Comparison of ENCODE assay signal across 17 mouse cellular contexts in genomic region chr4:150351419-150352075, GRCm38 (mm10).
DNase-seq lines count a peak whose midpoint lies in the region; ATAC-seq and TF ChIP-seq lines count a peak whose summit lies in the region.
"Had no signal": no experiment of that assay in that cellular context is flagged by ENCODE, and none has a peak within 500 bp of the region (broad histone marks: within the 10 kb centered on the region; RNA-seq: fewer than 3 reads in every experiment).

No protein-coding gene starts in this region.

- H3K9me3 ChIP-seq in stomach, postnatal 0 days (ENCODE audit: control insufficient read depth, low read length), result no peaks in the 10 kb centered on the region
- H3K9me3 ChIP-seq: forebrain, embryonic 15.5 days; heart, embryonic 10.5 days had no signal

- peak; percentile 33 for DNase-seq in embryo, embryonic 10 days (ENCODE audit: low spot score)
- no peak for DNase-seq in embryo, embryonic 11 days
- peak; percentile 36 for DNase-seq in kidney, adult 9 months
- no peak for DNase-seq in kidney, postnatal 10 days
- DNase-seq in spleen, postnatal 36 days (ENCODE audit: low spot score in 2 of 2), result peak; percentile 46
- no peak for DNase-seq in spleen, adult 12 weeks (ENCODE audit: low spot score)
- DNase-seq in stomach, postnatal 0 days (ENCODE audit: low spot score), result no peak
- no peak for DNase-seq in cerebellum, adult 11-12 months
- DNase-seq: cerebellum, adult 2 months; gastrocnemius, adult 2 months; heart, postnatal 36 days; kidney, adult 8-10 months; lung, adult 2 months; right cerebral cortex, adult 18-20 months; spleen, adult 18-20 months had no signal

- 40% methylated on average over 7 of the region's 7 CpGs for WGBS in stomach, postnatal 0 days

- TF ChIP-seq EP300 in stomach, postnatal 0 days (optimal IDR thresholded peaks at IDR 0.05), result no peak

- no peaks in the 10 kb centered on the region for H3K36me3 ChIP-seq in stomach, postnatal 0 days (ENCODE audit: control insufficient read depth, insufficient read depth, low read length)
- H3K36me3 ChIP-seq: forebrain, embryonic 15.5 days; heart, embryonic 10.5 days had no signal

- no peaks in the 10 kb centered on the region for H3K27me3 ChIP-seq in stomach, postnatal 0 days (ENCODE audit: control insufficient read depth, insufficient read depth, low read length)
- H3K27me3 ChIP-seq: forebrain, embryonic 15.5 days had no signal

- H3K4me2 ChIP-seq in stomach, postnatal 0 days (replicated peaks; ENCODE audit: low read depth), result no peak overlapping the region
- H3K4me2 ChIP-seq: forebrain, embryonic 15.5 days had no signal

- H3K4me3 ChIP-seq in stomach, postnatal 0 days (ENCODE audit: low read depth, low read length), result no peak overlapping the region
- H3K4me3 ChIP-seq: forebrain, embryonic 15.5 days; gastrocnemius, adult 2 months; heart, embryonic 10.5 days had no signal

- no peak overlapping the region for H3K9ac ChIP-seq in stomach, postnatal 0 days (ENCODE audit: low read length)
- H3K9ac ChIP-seq: forebrain, embryonic 15.5 days had no signal

- H3K27ac ChIP-seq in stomach, postnatal 0 days (replicated peaks), result no peak overlapping the region
- H3K27ac ChIP-seq: forebrain, embryonic 15.5 days; gastrocnemius, adult 2 months; heart, embryonic 10.5 days had no signal

- H3K4me1 ChIP-seq in stomach, postnatal 0 days (replicated peaks; ENCODE audit: control insufficient read depth, insufficient read depth), result no peaks in the 10 kb centered on the region

- ATAC-seq in stomach, postnatal 0 days (ENCODE audit: low FRiP score, low TSS enrichment), result 0 out of 2 replicates have a peak, but pooled peaks have one; percentile 53
- ATAC-seq: forebrain, embryonic 15.5 days had no signal

- TF ChIP-seq CTCF in stomach, postnatal 0 days (IDR thresholded peaks at IDR 0.05; ENCODE audit: low read depth), result no peak

Comparison
In these comparisons a context has a peak if more than half of its experiments do, and no peak if none do; other contexts are left out.
1. DNase-seq: peak in embryo, embryonic 10 days (single experiment), kidney, adult 9 months (single experiment) and spleen, postnatal 36 days (2 of 2); none in embryo, embryonic 11 days (single experiment), kidney, postnatal 10 days (single experiment), spleen, adult 12 weeks (single experiment), stomach, postnatal 0 days (single experiment) and cerebellum, adult 11-12 months (single experiment).